Mouse (Mus musculus) left cerebral cortex, postnatal 14 days (tissue): Measurements from ENCODE around the gene Nectin2. TPM values are rescaled to one million over a fixed set of nuclear protein-coding genes. Genes with fewer than 3 reads are reported as not detected.
"Not testable (repeated sequence)": the region's sequence is repeated elsewhere in the genome, so short reads cannot be mapped to it uniquely, and the experiment has no call there.

Source experiments
- DNase-seq, 2 experiments: peaks; one replicate each; pipeline ENCODE4 v3.0.0; 2021 to 2022; ENCODE audit warnings: low spot score in 2 of 2, mixed read lengths in 1 of 2
- intact Hi-C: fragments of 180-260 bp; cut with DNase I; formaldehyde crosslinking; loops from one replicate; pipeline ENCODE4 v1.15.1; 2025
- total RNA-seq, 2 experiments: library from RNA; stranded (reverse); gene quantifications; 2 replicates each; pipeline ENCODE4 v1.2.3; 2021

The Nectin2 gene
- total RNA-seq, 2 experiments from 2014 or later = 11.6 to 15.2 TPM

GRCm38 (mm10) chr7:19695881-19696280, 54.4 kb downstream of the Nectin2 start:
- intact Hi-C loops = loop anchor here (10.0 kb wide), 1 partner anchor 291 kb away; the partner anchor contains the start of genes Ckm and Klc3
- no peak for DNase-seq

GRCm38 (mm10) chr7:19695213-19695594, 55.1 kb downstream of the Nectin2 start:
- intact Hi-C loops = loop anchor here (10.0 kb wide), 1 partner anchor 290 kb away; the partner anchor contains the start of genes Ckm and Klc3
- DNase-seq = no peak

- no peak for DNase-seq
- intact Hi-C loops = loop anchor here (10.0 kb wide), 1 partner anchor 290 kb away; the partner anchor contains the start of genes Ckm and Klc3
These were observed 55.7 kb downstream of the Nectin2 start for GRCm38 (mm10) chr7:19694336-19695212.

- peak; percentile 50 to 70 for DNase-seq
- intact Hi-C loops = loop anchor here (10.0 kb wide), 1 partner anchor 289 kb away; the partner anchor contains the start of genes Ckm and Klc3
These were observed 56.9 kb downstream of the Nectin2 start for GRCm38 (mm10) chr7:19693421-19693820.

- intact Hi-C loops = loop anchor here (10.0 kb wide), 1 partner anchor 287 kb away; the partner anchor contains the start of genes Ckm and Klc3
- DNase-seq = no peak
These were observed 58.1 kb downstream of the Nectin2 start, which contains the start of gene Apoc1 for GRCm38 (mm10) chr7:19691873-19692865. Apoc1 (minus strand) TSS chr7:19692660.

GRCm38 (mm10) chr7:19691434-19691833, 58.8 kb downstream of the Nectin2 start:
- DNase-seq = no peak
- intact Hi-C loops = loop anchor here (10.0 kb wide), 1 partner anchor 287 kb away; the partner anchor contains the start of genes Ckm and Klc3

GRCm38 (mm10) chr7:19690845-19691244, 59.4 kb downstream of the Nectin2 start:
- intact Hi-C loops = loop anchor here (10.0 kb wide), 1 partner anchor 286 kb away; the partner anchor contains the start of genes Ckm and Klc3

GRCm38 (mm10) chr7:19688611-19689010, 61.7 kb downstream of the Nectin2 start:
- no peak for DNase-seq
- intact Hi-C loops = no loop called here

More at GRCm38 (mm10) chr7:19690845-19691244, 59.4 kb downstream of the Nectin2 start:
- no peak for DNase-seq

GRCm38 (mm10) chr7:19688101-19688500, 62.2 kb downstream of the Nectin2 start:
- intact Hi-C loops = no loop called here
- DNase-seq = no peak

GRCm38 (mm10) chr7:19686927-19687583, 63.2 kb downstream of the Nectin2 start:
- intact Hi-C loops, DNase-seq: not testable (repeated sequence)

- DNase-seq = no peak
- intact Hi-C loops = no loop called here
These were observed 63.8 kb downstream of the Nectin2 start for GRCm38 (mm10) chr7:19686521-19686920.

GRCm38 (mm10) chr7:19685374-19685773, 64.9 kb downstream of the Nectin2 start:
- no peak for DNase-seq
- intact Hi-C loops = no loop called here

- DNase-seq = no peak
- intact Hi-C loops = no loop called here
These were observed 66.5 kb downstream of the Nectin2 start for GRCm38 (mm10) chr7:19683771-19684201.

GRCm38 (mm10) chr7:19682979-19683378, 67.3 kb downstream of the Nectin2 start:
- intact Hi-C loops = no loop called here
- DNase-seq = no peak

- no peak for DNase-seq
- intact Hi-C loops = no loop called here
These were observed 69.0 kb downstream of the Nectin2 start, which contains the start of the genes Gm44805 and Apoc4 for GRCm38 (mm10) chr7:19681202-19681694. Gm44805 (minus strand) TSS chr7:19681423. Apoc4 (minus strand) TSS chr7:19681479.

- intact Hi-C loops = no loop called here
- DNase-seq = no peak
These were observed 69.6 kb downstream of the Nectin2 start for GRCm38 (mm10) chr7:19680702-19681101.

- no peak for DNase-seq
These were observed 71.4 kb downstream of the Nectin2 start for GRCm38 (mm10) chr7:19678901-19679300.

GRCm38 (mm10) chr7:19677872-19678271, 72.4 kb downstream of the Nectin2 start, which contains the start of gene Apoc2:
Apoc2 (minus strand) TSS chr7:19677941.
- intact Hi-C loops = no loop called here
- DNase-seq = no peak

More at GRCm38 (mm10) chr7:19678901-19679300, 71.4 kb downstream of the Nectin2 start:
- intact Hi-C loops = no loop called here
